Mouse (Mus musculus) adrenal gland, adult (tissue): ENCODE data around the gene Plekhg3.

ENCODE experiments used
- DNase-seq, 2 experiments: peaks; one replicate each; pipeline ENCODE4 v3.0.0; 2022 to 2023; ENCODE audit warnings: low spot score in 1 of 2; ENCODE audit not compliant: inconsistent age in 2 of 2

Gene Plekhg3

GRCm38 (mm10) chr12:76582841-76583240 lies 52.1 kb downstream of the Plekhg3 start:
- peak; percentile 80 to 88 for DNase-seq

GRCm38 (mm10) chr12:76583454-76583853 lies 52.8 kb downstream of the Plekhg3 start:
- no peak for DNase-seq

GRCm38 (mm10) chr12:76585028-76585427 lies 54.3 kb downstream of the Plekhg3 start:
- DNase-seq, result no peak

GRCm38 (mm10) chr12:76587357-76587756 lies 56.7 kb downstream of the Plekhg3 start:
- no peak for DNase-seq

- peak in 1 of 2 experiments; percentile 68 for DNase-seq
Observed at GRCm38 (mm10) chr12:76589531-76589930, 58.8 kb downstream of the Plekhg3 start.

GRCm38 (mm10) chr12:76591037-76591436 lies 60.3 kb downstream of the Plekhg3 start:
- DNase-seq, result no peak

- peak in 1 of 2 experiments; percentile 82 for DNase-seq
Observed at GRCm38 (mm10) chr12:76592213-76592612, 61.5 kb downstream of the Plekhg3 start.

GRCm38 (mm10) chr12:76593254-76593653 lies 62.6 kb downstream of the Plekhg3 start:
- no peak for DNase-seq

- DNase-seq, result peak; percentile 81 to 92
Observed at GRCm38 (mm10) chr12:76593839-76594322, 63.2 kb downstream of the Plekhg3 start.

GRCm38 (mm10) chr12:76594556-76594955 lies 63.9 kb downstream of the Plekhg3 start:
- peak in 1 of 2 experiments; percentile 52 for DNase-seq

- DNase-seq, result no peak
Observed at GRCm38 (mm10) chr12:76595830-76596229, 65.1 kb downstream of the Plekhg3 start.

GRCm38 (mm10) chr12:76596292-76597023 lies 65.8 kb downstream of the Plekhg3 start:
- peak; percentile 66 to 88 for DNase-seq

GRCm38 (mm10) chr12:76597577-76598100 lies 66.9 kb downstream of the Plekhg3 start:
- peak in 1 of 2 experiments; percentile 36 for DNase-seq

- peak in 1 of 2 experiments; percentile 33 for DNase-seq
Observed at GRCm38 (mm10) chr12:76598196-76598928, 67.7 kb downstream of the Plekhg3 start.

GRCm38 (mm10) chr12:76603779-76604178 lies 73.1 kb downstream of the Plekhg3 start:
- no peak for DNase-seq

- no peak for DNase-seq
Observed at GRCm38 (mm10) chr12:76604546-76604945, 73.9 kb downstream of the Plekhg3 start.

- no peak for DNase-seq
Observed at GRCm38 (mm10) chr12:76605837-76606236, 75.1 kb downstream of the Plekhg3 start.

GRCm38 (mm10) chr12:76608241-76608640 lies 77.5 kb downstream of the Plekhg3 start:
- DNase-seq, result no peak

- peak in 1 of 2 experiments; percentile 77 for DNase-seq
Observed at GRCm38 (mm10) chr12:76608997-76609565, 78.4 kb downstream of the Plekhg3 start.

GRCm38 (mm10) chr12:76612621-76613020 lies 81.9 kb downstream of the Plekhg3 start:
- DNase-seq, result peak; percentile 80 to 92

GRCm38 (mm10) chr12:76614868-76615579 lies 84.3 kb downstream of the Plekhg3 start:
- DNase-seq, result peak in 1 of 2 experiments; percentile 54
